Mouse (Mus musculus): Measurements from ENCODE around the gene Slc38a10.

The Slc38a10 gene

DNA sequence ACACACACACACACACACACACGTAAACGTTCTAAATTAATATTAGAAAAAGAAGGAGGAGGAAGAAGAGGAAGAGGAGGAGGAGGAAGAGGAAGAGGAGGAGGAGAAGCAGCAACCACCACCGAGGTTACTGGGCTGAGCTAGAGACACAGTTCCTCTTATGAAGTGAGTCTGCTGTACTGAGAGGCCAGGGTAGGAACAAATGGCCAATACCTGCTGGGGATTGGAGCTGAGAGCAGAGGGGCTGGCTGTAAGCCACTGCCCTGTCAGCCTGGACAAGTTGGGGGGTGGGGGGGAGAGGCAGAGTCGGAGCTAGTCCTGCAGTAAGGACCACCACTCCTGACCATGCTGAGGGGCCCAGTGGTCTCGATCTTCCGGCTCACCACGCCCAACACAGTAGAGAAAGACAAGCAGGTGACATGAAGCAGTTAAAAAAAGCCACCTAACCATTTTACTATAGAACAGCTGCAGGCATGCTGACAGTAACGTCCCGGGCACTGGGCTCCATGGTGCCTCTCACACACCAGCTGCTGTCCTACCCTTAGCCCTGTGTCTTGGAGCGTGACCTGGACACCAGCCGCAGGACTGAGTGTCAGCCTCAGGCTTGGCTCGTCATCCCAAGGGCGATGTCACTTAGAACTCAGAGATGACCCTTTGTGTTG, 87.0 kb downstream of the Slc38a10 start:
- DNase-seq (ENCODE audit: extremely low read depth, insufficient read length, low spot score), result no peak

DNA sequence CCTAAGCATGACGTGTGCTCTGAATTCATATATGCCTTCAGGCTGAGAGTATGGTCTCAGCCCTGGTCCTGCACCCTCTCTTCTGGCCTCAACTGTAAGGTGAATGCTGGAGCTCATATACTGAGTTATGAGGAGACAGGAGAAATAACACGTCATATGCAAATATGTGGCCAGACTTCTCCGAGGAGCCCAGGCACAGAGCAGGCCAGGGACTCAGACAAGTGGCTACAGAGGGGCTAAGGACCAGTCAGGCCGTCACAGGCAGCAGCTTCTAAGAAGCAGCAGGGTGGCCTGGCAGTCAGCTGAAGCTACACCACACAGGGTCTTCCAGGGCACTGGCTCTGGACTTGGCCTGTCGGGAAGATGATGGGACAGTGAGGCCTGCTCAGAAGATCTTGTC, 87.8 kb downstream of the Slc38a10 start:
- no peak for DNase-seq (ENCODE audit: extremely low read depth, insufficient read length, low spot score)

DNA sequence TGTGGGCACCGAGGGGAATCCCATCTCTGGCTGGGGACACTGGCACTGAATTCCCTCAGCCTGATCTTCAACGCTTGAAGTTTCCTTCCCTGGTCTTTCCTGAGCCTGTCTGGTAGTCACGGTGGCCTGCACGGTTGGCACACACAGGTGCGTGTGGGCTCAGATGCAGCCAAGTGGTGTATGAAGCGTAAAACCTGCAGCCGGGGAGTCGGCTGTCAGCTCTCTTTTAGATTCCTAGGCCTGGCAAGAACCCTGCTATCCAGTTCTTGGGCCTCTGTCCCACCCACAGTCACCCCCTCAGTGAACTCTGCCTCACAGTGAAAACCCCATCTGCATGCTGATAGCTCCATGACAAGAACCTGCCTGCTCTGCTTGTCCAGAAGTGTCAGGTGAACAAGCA, 90.5 kb downstream of the Slc38a10 start:
- no peak for DNase-seq (ENCODE audit: extremely low read depth, insufficient read length, low spot score)

DNA sequence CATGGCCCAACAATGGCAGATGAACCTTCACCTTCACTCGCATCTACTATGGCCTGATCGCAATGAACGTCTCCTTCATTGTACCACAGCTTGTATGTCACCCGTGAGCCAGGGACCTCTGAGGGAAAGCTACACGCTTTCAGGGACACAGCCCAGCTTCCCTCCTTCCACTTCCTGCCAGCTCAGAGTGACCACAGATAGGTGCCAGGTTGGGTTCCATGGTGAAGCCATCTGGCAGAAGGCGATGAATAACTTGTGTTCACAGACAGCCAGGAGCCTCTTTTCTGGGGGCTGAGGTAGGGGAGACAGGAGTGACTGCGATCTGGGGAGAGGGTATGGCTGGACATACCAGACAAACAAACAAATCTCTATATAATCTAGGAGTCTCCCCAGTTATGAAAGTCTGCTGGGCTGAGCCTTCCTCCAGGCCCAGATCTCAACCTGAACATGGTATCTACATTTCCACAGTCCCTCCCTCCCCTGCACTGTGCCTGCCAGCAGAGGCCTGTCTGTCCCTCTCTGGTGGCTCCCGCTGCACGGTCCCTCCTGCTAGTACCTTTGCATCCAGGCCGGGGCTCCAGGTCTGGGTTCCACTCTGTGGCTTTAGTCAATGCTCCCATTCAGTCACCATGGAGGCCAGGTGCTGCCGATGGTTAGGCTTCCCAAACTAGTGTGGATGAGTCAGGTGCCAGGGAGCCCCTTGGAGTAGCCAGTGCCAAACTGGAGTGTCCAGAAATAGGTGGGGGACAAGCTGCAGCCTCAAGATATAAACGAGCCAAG, 95.0 kb downstream of the Slc38a10 start:
- DNase-seq (ENCODE audit: extremely low read depth, insufficient read length, low spot score), result no peak
